Mouse (Mus musculus) heart, embryonic 12.5 days (tissue): ENCODE results near the gene Tenm4. TPM values are rescaled to one million over a fixed set of nuclear protein-coding genes. Genes with fewer than 3 reads are reported as not detected.
A peak's percentile ranks its signal among the peaks of the same experiment; 100 is the strongest.

ENCODE experiments used
- ATAC-seq: fragments of 200-750 bp; cut with Nextera tagmentation; 2 replicates; pipeline ENCODE4 v1.8.0; 2017; ENCODE audit warnings: moderate TSS enrichment, moderate library complexity; ENCODE audit not compliant: insufficient number of reproducible peaks, low FRiP score
- H3K27ac ChIP-seq: fragments of 300-500 bp; sonication (generic); 2 replicates; pipeline ENCODE4 v1.5.1; 2016; ENCODE audit warnings: mild to moderate bottlenecking, moderate library complexity; ENCODE audit not compliant: poor library complexity, severe bottlenecking
- H3K27me3 ChIP-seq: fragments of 300-500 bp; sonication (generic); replicated peaks from 2 replicates; pipeline ENCODE4 v1.6.1; 2016; ENCODE audit warnings: mild to moderate bottlenecking, moderate library complexity
- H3K36me3 ChIP-seq: fragments of 300-500 bp; sonication (generic); 2 replicates; pipeline ENCODE4 v1.6.1; 2016; ENCODE audit warnings: mild to moderate bottlenecking, moderate library complexity
- H3K4me1 ChIP-seq: fragments of 300-500 bp; sonication (generic); replicated peaks from 2 replicates; pipeline ENCODE4 v1.6.1; 2016; ENCODE audit warnings: mild to moderate bottlenecking
- H3K4me2 ChIP-seq: fragments of 300-500 bp; sonication (generic); 2 replicates; pipeline ENCODE4 v1.6.1; 2016; ENCODE audit warnings: mild to moderate bottlenecking, moderate library complexity
- H3K4me3 ChIP-seq: fragments of 300-500 bp; sonication (generic); 2 replicates; pipeline ENCODE4 v1.5.1; 2016; ENCODE audit warnings: mild to moderate bottlenecking
- H3K9ac ChIP-seq: fragments of 300-500 bp; sonication (generic); 2 replicates; pipeline ENCODE4 v1.6.1; 2016; ENCODE audit warnings: mild to moderate bottlenecking, moderate library complexity
- H3K9me3 ChIP-seq: fragments of 300-500 bp; sonication (generic); replicated peaks from 2 replicates; pipeline ENCODE4 v1.6.1; 2016; ENCODE audit warnings: mild to moderate bottlenecking, moderate library complexity
- WGBS: fragments of 180-500 bp; shearing (Covaris S2); methylation state at CpG from one replicate; pipeline ENCODE4 v1.1.7; 2016; 5-methylcytosine and 5-hydroxymethylcytosine counted together
- polyA plus RNA-seq: library from polyadenylated mRNA; unstranded; fragments of >200 nt; fragmentation: Nextera tagmentation; extraction: Ambion mirVana; gene quantifications from 2 replicates; pipeline ENCODE4 v1.2.1, GENCODE M21; 2016

The Tenm4 gene
- polyA plus RNA-seq, 1 experiment from 2014 or later, result 10.2 TPM

GRCm38 (mm10) chr7:96890035-96890621, 719.1 kb downstream of the Tenm4 start:
- Histone ChIP-seq H3K4me2 (no peak overlapping the region), H3K4me1 (no peaks in the 10 kb centered on the region; the same call in 1 of the 2 replicates), H3K9ac (no peak overlapping the region), H3K36me3 (peaks cover 15% of the 10 kb centered on the region; the same call in 1 of the 2 replicates), H3K9me3 (no peaks in the 10 kb centered on the region), H3K27me3 (no peaks in the 10 kb centered on the region), H3K27ac (no peak overlapping the region), H3K4me3 (no peak overlapping the region)
- 58% methylated on average over 7 of the region's 7 CpGs for WGBS
- no peak for ATAC-seq

GRCm38 (mm10) chr7:96890987-96891386, 719.9 kb downstream of the Tenm4 start:
- H3K36me3 ChIP-seq, result peaks cover 23% of the 10 kb centered on the region; the same call in 1 of the 2 replicates
- no peak overlapping the region for H3K27ac ChIP-seq
- H3K9ac ChIP-seq, result no peak overlapping the region
- H3K27me3 ChIP-seq, result no peaks in the 10 kb centered on the region
- WGBS, result 88% methylated on average over 10 of the region's 10 CpGs
- H3K4me1 ChIP-seq, result no peaks in the 10 kb centered on the region; the same call in 1 of the 2 replicates
- H3K9me3 ChIP-seq, result no peaks in the 10 kb centered on the region
- no peak for ATAC-seq
- no peak overlapping the region for H3K4me2 ChIP-seq
- no peak overlapping the region for H3K4me3 ChIP-seq

GRCm38 (mm10) chr7:96899036-96899569, 728.1 kb downstream of the Tenm4 start:
- Histone ChIP-seq H3K27ac (peak overlapping the region; percentile 17), H3K4me2 (peak overlapping the region; percentile 27; the same call in 1 of the 2 replicates), H3K36me3 (peaks cover 19% of the 10 kb centered on the region; the same call in 1 of the 2 replicates), H3K4me1 (peaks cover 21% of the 10 kb centered on the region), H3K9me3 (no peaks in the 10 kb centered on the region), H3K9ac (no peak overlapping the region), H3K27me3 (0 out of 2 replicates have a peak, but pooled peaks cover 5% of the 10 kb centered on the region), H3K4me3 (no peak overlapping the region)
- 0 out of 2 replicates have a peak, but pooled peaks have one; percentile 37 for ATAC-seq
- 34% methylated on average over 10 of the region's 10 CpGs for WGBS

- H3K4me1 ChIP-seq, result peaks cover 21% of the 10 kb centered on the region
- H3K9me3 ChIP-seq, result no peaks in the 10 kb centered on the region
- H3K9ac ChIP-seq, result no peak overlapping the region
- no peak overlapping the region for H3K4me3 ChIP-seq
- 0 out of 2 replicates have a peak, but pooled peaks cover 11% of the 10 kb centered on the region for H3K27me3 ChIP-seq
- no peak overlapping the region for H3K27ac ChIP-seq
- H3K4me2 ChIP-seq, result no peak overlapping the region
- H3K36me3 ChIP-seq, result no peaks in the 10 kb centered on the region
- no peak for ATAC-seq
- WGBS, result 47% methylated on average over 5 of the region's 5 CpGs
These were observed 731.1 kb downstream of the Tenm4 start for GRCm38 (mm10) chr7:96902183-96902582.

- Histone ChIP-seq H3K27ac (no peak overlapping the region), H3K9ac (no peak overlapping the region), H3K4me2 (no peak overlapping the region), H3K4me3 (no peak overlapping the region), H3K27me3 (0 out of 2 replicates have a peak, but pooled peaks cover 11% of the 10 kb centered on the region), H3K9me3 (no peaks in the 10 kb centered on the region), H3K4me1 (peaks cover 19% of the 10 kb centered on the region), H3K36me3 (no peaks in the 10 kb centered on the region)
- WGBS, result 86% methylated on average over 17 of the region's 17 CpGs
- no peak for ATAC-seq
These were observed 732.3 kb downstream of the Tenm4 start for GRCm38 (mm10) chr7:96903088-96903985.

GRCm38 (mm10) chr7:96904442-96904841, 733.4 kb downstream of the Tenm4 start:
- H3K9me3 ChIP-seq, result no peaks in the 10 kb centered on the region
- no peak overlapping the region for H3K9ac ChIP-seq
- H3K27ac ChIP-seq, result no peak overlapping the region
- no peak overlapping the region for H3K4me2 ChIP-seq
- 59% methylated on average over 3 of the region's 3 CpGs for WGBS
- H3K4me1 ChIP-seq, result peaks cover 8% of the 10 kb centered on the region
- H3K36me3 ChIP-seq, result no peaks in the 10 kb centered on the region
- H3K27me3 ChIP-seq, result 0 out of 2 replicates have a peak, but pooled peaks cover 17% of the 10 kb centered on the region
- ATAC-seq, result no peak
- H3K4me3 ChIP-seq, result no peak overlapping the region

- no peak overlapping the region for H3K4me2 ChIP-seq
- H3K9ac ChIP-seq, result no peak overlapping the region
- WGBS, result 76% methylated on average over 1 of the region's 1 CpGs
- no peak for ATAC-seq
- H3K36me3 ChIP-seq, result no peaks in the 10 kb centered on the region
- peaks cover 5% of the 10 kb centered on the region; the same call in 1 of the 2 replicates for H3K4me1 ChIP-seq
- H3K27ac ChIP-seq, result no peak overlapping the region
- H3K4me3 ChIP-seq, result no peak overlapping the region
- H3K9me3 ChIP-seq, result no peaks in the 10 kb centered on the region
- H3K27me3 ChIP-seq, result peaks cover 22% of the 10 kb centered on the region; the same call in 1 of the 2 replicates
These were observed 733.9 kb downstream of the Tenm4 start for GRCm38 (mm10) chr7:96904936-96905335.

- H3K27ac ChIP-seq, result no peak overlapping the region
- no peak for ATAC-seq
- H3K36me3 ChIP-seq, result no peaks in the 10 kb centered on the region
- peaks cover 24% of the 10 kb centered on the region; the same call in 1 of the 2 replicates for H3K27me3 ChIP-seq
- no peak overlapping the region for H3K4me3 ChIP-seq
- H3K4me1 ChIP-seq, result peaks cover 5% of the 10 kb centered on the region; the same call in 1 of the 2 replicates
- no peak overlapping the region for H3K9ac ChIP-seq
- no peak overlapping the region for H3K4me2 ChIP-seq
- 89% methylated on average over 3 of the region's 3 CpGs for WGBS
- H3K9me3 ChIP-seq, result no peaks in the 10 kb centered on the region
These were observed 734.4 kb downstream of the Tenm4 start for GRCm38 (mm10) chr7:96905422-96905821.

- ATAC-seq, result no peak
- Histone ChIP-seq H3K4me1 (no peaks in the 10 kb centered on the region; the same call in 1 of the 2 replicates), H3K27me3 (peaks cover 24% of the 10 kb centered on the region; the same call in 1 of the 2 replicates), H3K4me2 (no peak overlapping the region), H3K9ac (no peak overlapping the region), H3K9me3 (no peaks in the 10 kb centered on the region), H3K27ac (no peak overlapping the region), H3K36me3 (no peaks in the 10 kb centered on the region), H3K4me3 (no peak overlapping the region)
- WGBS, result 86% methylated on average over 20 of the region's 20 CpGs
These were observed 735.2 kb downstream of the Tenm4 start for GRCm38 (mm10) chr7:96906216-96906615.

GRCm38 (mm10) chr7:96907971-96908680, 737.1 kb downstream of the Tenm4 start:
- Histone ChIP-seq H3K9me3 (no peaks in the 10 kb centered on the region), H3K4me2 (no peak overlapping the region), H3K4me1 (no peaks in the 10 kb centered on the region), H3K36me3 (no peaks in the 10 kb centered on the region), H3K4me3 (no peak overlapping the region), H3K27ac (no peak overlapping the region), H3K27me3 (peaks cover 40% of the 10 kb centered on the region), H3K9ac (no peak overlapping the region)
- WGBS, result 61% methylated on average over 16 of the region's 16 CpGs
- ATAC-seq, result no peak
